Mouse (Mus musculus) thymus, adult 2 months (tissue): ENCODE data around the gene Rnf24.

Experiments
- CTCF ChIP-seq: fragments of 200-500 bp; IDR thresholded peaks from 2 replicates; pipeline ENCODE4 v1.5.1; 2012; ENCODE audit warnings: mild to moderate bottlenecking, control low read depth, low read length, moderate library complexity, borderline replicate concordance; ENCODE audit not compliant: control insufficient read depth, poor library complexity, insufficient read depth; ENCODE audit errors: extremely low read depth
- POLR2A ChIP-seq: fragments of 200-500 bp; IDR thresholded peaks from 2 replicates; pipeline ENCODE4 v1.6.1; 2012; ENCODE audit warnings: mild to moderate bottlenecking, low read length, control low read depth, moderate library complexity; ENCODE audit not compliant: control insufficient read depth, poor library complexity, insufficient read depth; ENCODE audit errors: extremely low read depth

DNA sequence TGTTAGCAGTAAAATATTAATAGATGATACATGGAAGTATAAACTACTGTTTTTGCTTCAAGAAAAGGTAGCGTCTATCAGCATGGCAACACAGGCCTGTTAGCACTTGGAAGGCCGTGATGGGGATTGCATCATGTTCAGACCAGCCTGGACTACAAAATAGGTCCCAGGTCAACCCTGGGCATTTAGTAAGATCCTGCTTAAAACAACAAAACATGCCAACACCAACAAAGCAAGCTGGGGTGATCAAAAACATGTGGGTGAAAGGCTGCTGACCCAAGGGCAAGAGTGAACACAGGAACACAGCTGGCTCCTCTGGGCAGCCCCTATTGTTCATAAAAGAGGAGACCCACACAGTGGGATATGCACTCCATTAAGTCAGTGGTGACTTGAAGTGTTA, 44.9 kb downstream of the Rnf24 start:
- TF ChIP-seq POLR2A (no peak), CTCF (no peak)
